Mouse (Mus musculus) intestine, postnatal 0 days (tissue): ENCODE data around the gene D330020A13Rik. TPM values are rescaled to one million over a fixed set of nuclear protein-coding genes. Genes with fewer than 3 reads are reported as not detected.
A peak's percentile ranks its signal among the peaks of the same experiment; 100 is the strongest.

Source experiments
- ATAC-seq: fragments of 200-750 bp; cut with Nextera tagmentation; 2 replicates; pipeline ENCODE4 v1.8.0; 2017; ENCODE audit warnings: mild to moderate bottlenecking, moderate TSS enrichment, moderate library complexity
- H3K27ac ChIP-seq: fragments of 300-500 bp; sonication (generic); 2 replicates; pipeline ENCODE4 v1.5.1; 2014; ENCODE audit warnings: mild to moderate bottlenecking, low read depth, low read length, moderate library complexity
- H3K27me3 ChIP-seq: fragments of 300-500 bp; sonication (generic); replicated peaks from 2 replicates; pipeline ENCODE4 v1.6.1; 2014; ENCODE audit warnings: low read length, mixed read lengths; ENCODE audit not compliant: control insufficient read depth, insufficient read depth
- H3K36me3 ChIP-seq: fragments of 300-500 bp; sonication (generic); 2 replicates; pipeline ENCODE4 v1.6.1; 2014; ENCODE audit warnings: mild to moderate bottlenecking, moderate library complexity; ENCODE audit not compliant: control insufficient read depth, insufficient read depth
- H3K4me1 ChIP-seq: fragments of 300-500 bp; sonication (generic); replicated peaks from 2 replicates; pipeline ENCODE4 v1.6.1; 2014; ENCODE audit warnings: antibody characterized with exemption, low read length, mixed read lengths; ENCODE audit not compliant: control insufficient read depth, insufficient read depth
- H3K4me2 ChIP-seq: fragments of 300-500 bp; sonication (generic); replicated peaks from 2 replicates; pipeline ENCODE4 v1.6.1; 2014; ENCODE audit warnings: low read depth, mild to moderate bottlenecking, moderate library complexity
- H3K4me3 ChIP-seq: fragments of 300-500 bp; sonication (generic); 2 replicates; pipeline ENCODE4 v1.5.1; 2014; ENCODE audit warnings: low read depth, low read length
- H3K9ac ChIP-seq: fragments of 300-500 bp; sonication (generic); 2 replicates; pipeline ENCODE4 v1.6.1; 2014; ENCODE audit warnings: mild to moderate bottlenecking, low read depth, low read length
- H3K9me3 ChIP-seq: fragments of 300-500 bp; sonication (generic); 2 replicates; pipeline ENCODE4 v1.6.1; 2016; ENCODE audit warnings: mixed run types; ENCODE audit not compliant: control insufficient read depth
- CTCF ChIP-seq: sonication (generic); IDR thresholded peaks from 2 replicates; pipeline ENCODE4 v1.5.1; 2016; ENCODE audit warnings: low read depth, mild to moderate bottlenecking, control low read depth, antibody characterized with exemption, moderate library complexity
- WGBS: fragments of 180-500 bp; shearing (Covaris S2); extraction: QIAGEN DNeasy Blood & Tissue Kit; methylation state at CpG from one replicate; pipeline ENCODE4 v1.1.7; 2014; 5-methylcytosine and 5-hydroxymethylcytosine counted together
- polyA plus RNA-seq: library from polyadenylated mRNA; unstranded; fragments of >200 nt; fragmentation: Nextera tagmentation; extraction: Ambion mirVana; gene quantifications from 2 replicates; pipeline ENCODE4 v1.2.1, GENCODE M21; 2015

The D330020A13Rik gene
- polyA plus RNA-seq, 1 experiment from 2014 or later: 0.18 TPM

DNA sequence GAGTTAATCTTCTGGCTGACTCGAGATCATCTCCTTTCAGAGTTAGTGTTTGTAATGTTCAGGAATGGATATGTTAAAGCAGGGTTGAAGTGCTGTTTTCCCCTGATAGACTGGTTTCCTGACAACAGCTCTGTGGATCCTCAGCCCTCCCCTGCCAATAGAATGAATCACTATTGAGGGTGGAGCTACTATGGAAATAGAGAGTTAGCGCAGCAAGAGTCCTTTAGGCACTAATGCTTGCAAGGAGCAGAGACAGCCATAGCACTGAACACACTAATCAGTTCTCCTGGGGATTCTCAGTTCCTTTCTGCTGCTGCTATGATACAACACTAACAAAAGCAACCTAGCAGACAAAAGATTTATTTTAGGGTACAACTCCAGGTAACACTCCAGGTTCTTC lies 26.2 kb downstream of the D330020A13Rik start:
- Histone ChIP-seq H3K4me2 (no peak overlapping the region), H3K9me3 (no peaks in the 10 kb centered on the region), H3K4me1 (no peaks in the 10 kb centered on the region), H3K4me3 (no peak overlapping the region), H3K36me3 (0 out of 2 replicates have a peak, but pooled peaks cover 9% of the 10 kb centered on the region), H3K27me3 (no peaks in the 10 kb centered on the region), H3K27ac (no peak overlapping the region), H3K9ac (no peak overlapping the region)
- ATAC-seq: no peak
- TF ChIP-seq CTCF: no peak
- WGBS: 58% methylated on average over 2 of the region's 2 CpGs

DNA sequence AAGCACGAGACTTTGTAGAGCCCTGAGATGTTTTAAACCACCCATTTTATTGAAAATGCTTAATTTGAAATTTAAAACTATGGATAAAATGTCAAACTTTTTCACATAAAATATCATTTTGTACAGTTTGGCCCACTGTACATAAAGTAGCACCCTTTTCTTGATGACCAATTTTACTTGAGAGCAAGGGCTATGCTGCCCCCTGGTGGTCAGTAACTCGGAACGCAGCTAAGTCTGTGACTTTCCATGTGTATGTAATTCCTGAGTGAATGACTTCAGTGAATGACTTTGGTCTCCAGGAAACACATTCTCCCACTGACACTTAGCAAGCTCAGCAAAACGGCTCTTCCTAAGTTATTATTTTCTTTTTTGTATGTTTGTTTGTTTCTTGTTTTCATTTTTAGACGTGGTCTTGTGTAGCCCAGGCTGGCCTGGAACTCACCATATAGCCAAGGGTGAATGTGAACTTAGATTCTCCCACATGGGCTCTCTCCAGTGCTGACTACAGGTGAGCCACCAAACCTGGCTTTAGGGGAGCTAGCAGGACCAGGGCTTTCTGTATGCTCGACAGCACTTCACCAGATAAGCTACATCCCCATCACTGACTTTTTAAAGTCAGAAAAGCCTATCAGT lies 30.2 kb downstream of the D330020A13Rik start:
- TF ChIP-seq CTCF: peak; percentile 91
- H3K27me3 ChIP-seq: no peaks in the 10 kb centered on the region
- no peaks in the 10 kb centered on the region for H3K4me1 ChIP-seq
- no peak overlapping the region for H3K9ac ChIP-seq
- H3K4me3 ChIP-seq: no peak overlapping the region
- 30% methylated on average over 6 of the region's 6 CpGs for WGBS
- H3K36me3 ChIP-seq: peaks cover 25% of the 10 kb centered on the region
- no peak overlapping the region for H3K4me2 ChIP-seq
- ATAC-seq: no peak
- no peaks in the 10 kb centered on the region for H3K9me3 ChIP-seq
- H3K27ac ChIP-seq: no peak overlapping the region

DNA sequence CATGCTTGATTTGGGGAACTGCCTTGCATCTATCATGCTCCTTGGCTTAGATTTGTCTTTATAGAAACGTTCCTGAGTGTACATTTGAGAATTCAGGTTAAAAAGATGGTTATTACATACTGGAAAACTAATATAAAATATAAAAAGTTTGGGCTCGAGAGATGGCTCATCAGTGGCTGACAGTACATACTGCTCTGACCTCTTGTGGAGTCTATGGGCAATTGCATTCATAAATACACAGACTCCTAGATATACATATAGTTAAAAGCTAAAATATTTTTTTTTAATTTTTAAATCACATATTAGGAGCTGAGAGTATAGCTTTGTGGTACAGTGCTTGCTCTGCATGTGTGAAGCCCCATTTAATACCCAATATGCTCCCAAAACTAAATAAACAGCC lies 38.2 kb downstream of the D330020A13Rik start:
- Histone ChIP-seq H3K36me3 (peaks cover 71% of the 10 kb centered on the region), H3K4me3 (no peak overlapping the region), H3K9me3 (no peaks in the 10 kb centered on the region), H3K4me2 (no peak overlapping the region), H3K4me1 (no peaks in the 10 kb centered on the region), H3K9ac (no peak overlapping the region), H3K27ac (no peak overlapping the region), H3K27me3 (no peaks in the 10 kb centered on the region)
- WGBS: 72% methylated on average over 2 of the region's 2 CpGs
- TF ChIP-seq CTCF: 0 out of 2 replicates have a peak, but pooled peaks have one; percentile 41
- ATAC-seq: no peak

DNA sequence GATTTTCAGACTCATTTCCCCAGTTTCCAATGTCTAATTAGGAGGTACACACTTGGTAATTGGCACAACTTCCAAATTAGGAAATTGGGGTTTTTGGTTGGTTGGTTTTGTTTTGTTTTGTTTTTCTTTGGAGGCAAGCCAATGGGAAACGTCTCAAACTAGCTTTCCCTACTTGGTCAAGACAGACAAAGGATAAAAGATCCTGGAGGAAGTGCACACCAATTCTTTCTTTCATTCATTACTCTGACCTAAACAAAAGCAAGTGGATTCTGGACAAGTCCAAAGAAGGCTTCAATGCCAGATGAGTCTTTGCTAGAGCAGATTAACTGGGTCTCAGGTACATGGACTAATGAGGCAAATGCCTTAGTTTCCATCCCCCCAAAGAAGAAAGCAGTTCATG lies 49.8 kb downstream of the D330020A13Rik start:
- H3K27me3 ChIP-seq: no peaks in the 10 kb centered on the region
- no peaks in the 10 kb centered on the region for H3K4me1 ChIP-seq
- no peak overlapping the region for H3K4me3 ChIP-seq
- ATAC-seq: no peak
- no peaks in the 10 kb centered on the region for H3K9me3 ChIP-seq
- peaks cover 32% of the 10 kb centered on the region for H3K36me3 ChIP-seq
- no peak overlapping the region for H3K4me2 ChIP-seq
- no peak overlapping the region for H3K9ac ChIP-seq
- no peak for TF ChIP-seq CTCF
- H3K27ac ChIP-seq: no peak overlapping the region
- 70% methylated on average over 1 of the region's 1 CpGs for WGBS

Other genes starting within 250 kb of the D330020A13Rik start
- not detected in 2 replicates for gene Ninj2, start 201.0 kb upstream of the D330020A13Rik start, polyA plus RNA-seq
- 0.95 and 1.1 TPM in 2 replicates for gene B4galnt3, start 195 bp downstream of the D330020A13Rik start, polyA plus RNA-seq
- gene Kdm5a, start 69.8 kb downstream of the D330020A13Rik start, polyA plus RNA-seq: 20.2 and 23.2 TPM in 2 replicates
- gene Ccdc77, start 70.0 kb downstream of the D330020A13Rik start, polyA plus RNA-seq: 7.2 and 9.9 TPM in 2 replicates
- 4.1 and 4.8 TPM in 2 replicates for gene Il17ra, start 168.9 kb downstream of the D330020A13Rik start, polyA plus RNA-seq
- 0.03 and 0.05 TPM in 2 replicates for gene Tmem121b, start 199.4 kb downstream of the D330020A13Rik start, polyA plus RNA-seq
- 5.9 and 6.1 TPM in 2 replicates for gene Hdhd5, start 237.0 kb downstream of the D330020A13Rik start, polyA plus RNA-seq